Mouse (Mus musculus) heart, adult 2 months (tissue): ENCODE measurements at regions not wholly inside any gene's neighbourhood (a gene's known extent, or its start where the extent isn't known, plus 50 kb on each side); places are given as distances from the start of the nearest gene placed in this dataset.

Experiments used
- DNase-seq, 2 experiments: peaks; one replicate each; pipeline ENCODE4 v3.0.0; 2021
- H3K27ac ChIP-seq: fragments of 200-600 bp; 2 replicates; pipeline ENCODE4 v1.8.1; 2022
- H3K27me3 ChIP-seq: fragments of 200-500 bp; 2 replicates; pipeline ENCODE4 v1.6.1; 2012; ENCODE audit warnings: mild to moderate bottlenecking, low read length, inconsistent platforms, mixed read lengths; ENCODE audit not compliant: control insufficient read depth, insufficient read depth
- H3K36me3 ChIP-seq: fragments of 200-500 bp; 2 replicates; pipeline ENCODE4 v1.6.1; 2012; ENCODE audit warnings: low read length, inconsistent platforms; ENCODE audit not compliant: control insufficient read depth, insufficient read depth
- H3K4me1 ChIP-seq: fragments of 200-500 bp; 2 replicates; pipeline ENCODE4 v1.6.1; 2011; ENCODE audit warnings: low read length; ENCODE audit not compliant: control insufficient read depth, insufficient read depth
- H3K4me3 ChIP-seq: fragments of 200-600 bp; 2 replicates; pipeline ENCODE4 v1.8.1; 2022
- H3K79me2 ChIP-seq: fragments of 200-500 bp; replicated peaks from 2 replicates; pipeline ENCODE4 v1.6.1; 2012; ENCODE audit warnings: mild to moderate bottlenecking, inconsistent platforms, low read length, moderate library complexity, mixed read lengths; ENCODE audit not compliant: control insufficient read depth, insufficient read depth
- H3K9ac ChIP-seq: fragments of 200-500 bp; 2 replicates; pipeline ENCODE4 v1.6.1; 2012; ENCODE audit warnings: low read depth, mild to moderate bottlenecking, control low read depth, inconsistent platforms, low read length, mixed read lengths
- CTCF ChIP-seq: fragments of 200-600 bp; IDR thresholded peaks from 2 replicates; pipeline ENCODE4 v1.8.1; 2022; ENCODE audit warnings: antibody characterized with exemption, mild to moderate bottlenecking, moderate library complexity
- EP300 ChIP-seq: fragments of 200-500 bp; IDR thresholded peaks from 2 replicates; pipeline ENCODE4 v1.6.1; 2011; ENCODE audit warnings: low read depth, low read length, control low read depth; ENCODE audit not compliant: insufficient read depth
- POLR2A ChIP-seq: fragments of 200-500 bp; IDR thresholded peaks from 2 replicates; pipeline ENCODE4 v1.6.1; 2011; ENCODE audit warnings: mild to moderate bottlenecking, low read depth, low read length, control low read depth; ENCODE audit not compliant: insufficient read depth
- WGBS: fragments of 180-500 bp; shearing (Covaris S2); methylation state at CpG from one replicate; pipeline ENCODE4 v1.1.7; 2018; 5-methylcytosine and 5-hydroxymethylcytosine counted together
- intact Hi-C: fragments of 180-260 bp; cut with DNase I; formaldehyde crosslinking; loops from one replicate; pipeline ENCODE4 v1.15.1; 2025

DNA sequence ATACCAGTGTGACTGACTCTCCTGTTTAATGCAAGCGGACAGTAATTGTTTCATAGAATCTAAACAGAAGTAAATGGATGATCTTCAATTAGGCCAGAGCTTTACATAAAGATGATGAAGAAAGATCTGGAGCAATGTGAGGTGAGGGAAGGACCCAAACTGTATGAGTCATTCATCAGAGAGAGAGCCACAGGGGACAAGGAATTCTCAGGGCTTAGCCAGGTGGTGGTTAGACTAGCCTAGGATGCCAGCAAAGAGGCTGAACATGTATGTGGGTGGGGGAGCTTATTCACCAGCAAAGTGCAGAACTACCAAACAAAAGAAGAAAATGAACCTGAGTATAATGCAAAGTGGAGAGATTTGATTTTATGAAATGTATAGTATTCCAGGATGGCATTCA is 134.8 kb upstream of the Fam84a start:
- DNase-seq, result no peak
- H3K9ac ChIP-seq, result no peak overlapping the region
- H3K27me3 ChIP-seq, result no peaks in the 10 kb centered on the region
- H3K4me1 ChIP-seq, result no peaks in the 10 kb centered on the region
- no peak overlapping the region for H3K27ac ChIP-seq
- 90% methylated on average over 1 of the region's 1 CpGs for WGBS
- no peak for TF ChIP-seq CTCF
- no peak for TF ChIP-seq POLR2A
- TF ChIP-seq EP300, result no peak
- no peak overlapping the region for H3K4me3 ChIP-seq
- H3K36me3 ChIP-seq, result no peaks in the 10 kb centered on the region
- intact Hi-C loops, result no loop called here
- no peaks in the 10 kb centered on the region for H3K79me2 ChIP-seq

DNA sequence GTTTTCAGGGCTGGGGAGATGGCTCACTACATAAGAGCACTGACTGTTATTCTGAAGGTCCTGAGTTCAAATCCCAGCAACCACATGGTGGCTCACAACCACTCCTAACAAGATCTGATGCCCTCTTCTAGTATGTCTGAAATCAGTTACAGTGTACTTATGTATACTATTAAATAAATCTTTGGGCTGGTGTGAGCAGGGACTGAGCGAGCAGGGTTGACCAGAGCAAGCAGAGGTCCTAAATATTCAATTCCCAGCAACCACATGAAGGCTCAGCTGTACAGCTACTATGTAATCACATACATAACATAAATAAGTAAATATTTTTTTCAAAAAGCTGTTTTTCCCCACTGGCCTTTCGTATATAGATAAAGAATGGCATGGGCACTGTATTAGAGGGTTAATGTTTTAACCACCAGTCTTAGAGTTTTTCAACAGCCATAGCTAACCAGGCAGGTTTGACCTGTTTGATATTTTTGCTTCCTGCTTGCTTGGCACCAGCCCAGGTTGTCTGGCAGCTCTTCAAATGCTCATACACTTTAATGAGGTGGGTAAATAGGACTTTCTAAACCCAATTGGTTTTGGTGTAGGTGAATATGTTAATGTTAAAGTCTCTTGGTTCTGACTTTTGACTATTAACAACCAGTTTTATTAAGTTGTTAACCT is 134.1 kb upstream of the Fam84a start:
- WGBS, result 86% methylated on average over 2 of the region's 2 CpGs
- Histone ChIP-seq H3K4me3 (no peak overlapping the region), H3K36me3 (no peaks in the 10 kb centered on the region), H3K4me1 (no peaks in the 10 kb centered on the region), H3K27ac (no peak overlapping the region), H3K9ac (no peak overlapping the region), H3K79me2 (no peaks in the 10 kb centered on the region), H3K27me3 (no peaks in the 10 kb centered on the region)
- no peak for DNase-seq
- intact Hi-C loops, result no loop called here
- no peak for TF ChIP-seq CTCF
- no peak for TF ChIP-seq EP300
- no peak for TF ChIP-seq POLR2A

DNA sequence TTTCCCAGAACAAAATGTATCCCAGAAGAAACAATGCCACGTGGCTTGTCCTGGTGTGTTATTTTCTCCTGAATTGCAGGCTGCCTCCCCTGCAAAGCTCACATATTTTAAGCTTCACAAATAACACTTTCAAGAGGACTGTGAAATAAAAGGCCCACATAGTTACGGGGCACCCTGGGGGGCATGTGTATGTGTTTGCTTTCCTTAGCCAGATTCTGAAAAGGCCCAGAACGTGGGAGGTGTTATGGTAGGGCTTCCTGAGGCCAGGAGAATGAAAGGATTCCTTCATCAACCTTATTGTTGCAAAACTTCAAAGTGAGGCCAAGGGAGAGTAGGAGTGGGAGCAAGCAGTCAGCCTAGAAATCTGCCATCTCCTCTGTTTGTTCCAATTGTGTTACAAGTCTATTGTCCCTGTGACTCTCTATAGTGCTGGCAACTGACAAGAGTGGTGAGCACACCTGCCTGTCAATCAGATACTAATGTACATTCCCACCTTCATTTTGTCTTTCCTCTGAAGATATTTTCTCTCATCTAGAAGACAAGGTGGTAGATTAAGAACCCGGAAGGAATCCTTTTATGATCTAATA is 131.3 kb upstream of the Fam84a start:
- Histone ChIP-seq H3K9ac (no peak overlapping the region), H3K27me3 (no peaks in the 10 kb centered on the region), H3K4me1 (no peaks in the 10 kb centered on the region), H3K4me3 (no peak overlapping the region), H3K36me3 (no peaks in the 10 kb centered on the region), H3K27ac (no peak overlapping the region), H3K79me2 (no peaks in the 10 kb centered on the region)
- intact Hi-C loops, result no loop called here
- TF ChIP-seq CTCF (no peak), EP300 (no peak), POLR2A (no peak)
- DNase-seq, result no peak
- WGBS, result 60% methylated on average over 4 of the region's 4 CpGs

DNA sequence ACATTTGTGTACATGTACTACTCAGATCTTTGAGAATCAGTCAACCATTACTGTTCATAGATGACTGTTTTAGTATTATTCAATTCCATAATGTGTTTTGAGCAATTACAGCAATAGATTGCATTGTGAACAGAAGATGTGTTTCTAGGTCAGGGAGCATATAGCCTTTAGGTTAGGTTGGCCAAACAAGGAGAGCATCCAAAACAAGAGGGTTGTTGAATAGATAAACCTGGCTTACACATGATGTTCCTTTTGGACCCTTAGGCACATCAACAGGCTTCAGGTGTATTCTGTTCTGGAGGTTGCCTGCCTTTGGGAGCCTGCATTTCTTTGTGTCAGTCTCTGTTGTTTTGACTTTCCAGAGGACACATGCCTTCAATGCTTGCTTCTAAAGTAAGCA is 123.4 kb upstream of the Fam84a start:
- Histone ChIP-seq H3K27ac (no peak overlapping the region), H3K79me2 (no peaks in the 10 kb centered on the region), H3K27me3 (no peaks in the 10 kb centered on the region), H3K4me3 (no peak overlapping the region), H3K9ac (no peak overlapping the region), H3K4me1 (no peaks in the 10 kb centered on the region), H3K36me3 (no peaks in the 10 kb centered on the region)
- intact Hi-C loops, result no loop called here
- TF ChIP-seq EP300 (no peak), POLR2A (no peak), CTCF (no peak)
- no peak for DNase-seq

DNA sequence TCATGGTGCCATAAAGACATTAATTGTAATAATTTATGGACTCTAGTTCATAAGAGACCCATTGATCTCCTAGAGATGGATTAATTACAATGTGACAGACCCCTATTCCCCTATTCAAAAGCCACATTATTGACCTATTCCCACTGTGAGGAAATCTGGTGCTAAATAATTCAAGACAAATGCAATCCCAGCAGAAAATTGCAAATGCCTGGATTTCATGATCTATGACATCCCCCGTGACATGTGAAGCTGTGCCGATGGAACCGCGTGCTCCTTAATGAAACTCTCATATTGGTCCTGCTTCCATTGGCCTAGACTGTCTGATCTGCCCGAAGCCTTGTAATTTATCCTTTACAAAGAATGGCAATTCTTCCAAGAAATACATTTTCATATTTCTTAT is 122.9 kb upstream of the Fam84a start:
- 95% methylated on average over 5 of the region's 5 CpGs for WGBS
- no peak overlapping the region for H3K27ac ChIP-seq
- intact Hi-C loops, result no loop called here
- H3K79me2 ChIP-seq, result no peaks in the 10 kb centered on the region
- no peak overlapping the region for H3K9ac ChIP-seq
- no peak for DNase-seq
- no peak overlapping the region for H3K4me3 ChIP-seq
- H3K27me3 ChIP-seq, result no peaks in the 10 kb centered on the region
- no peaks in the 10 kb centered on the region for H3K4me1 ChIP-seq
- H3K36me3 ChIP-seq, result no peaks in the 10 kb centered on the region
- TF ChIP-seq CTCF (no peak), EP300 (no peak), POLR2A (no peak)

DNA sequence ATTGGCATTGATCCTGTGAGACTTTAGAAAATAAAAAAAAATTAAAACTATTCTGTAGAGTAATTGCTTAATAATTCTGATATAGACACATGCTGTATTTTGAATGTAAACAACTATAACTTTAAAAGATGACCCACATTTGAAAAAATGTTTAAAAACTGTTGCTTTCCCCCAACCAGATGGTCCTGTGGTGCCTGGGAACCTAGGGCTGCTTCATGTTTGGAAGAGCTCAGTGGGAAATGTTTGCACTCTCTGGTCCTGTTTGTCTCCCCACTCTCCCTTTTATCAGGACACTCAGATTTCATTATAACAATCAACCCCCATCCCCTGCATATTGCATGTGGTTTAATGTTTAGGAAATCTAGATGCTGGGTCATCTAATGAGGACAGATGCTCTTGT is 119.4 kb upstream of the Fam84a start:
- intact Hi-C loops, result no loop called here
- Histone ChIP-seq H3K4me1 (no peaks in the 10 kb centered on the region), H3K36me3 (no peaks in the 10 kb centered on the region), H3K79me2 (no peaks in the 10 kb centered on the region), H3K27me3 (no peaks in the 10 kb centered on the region), H3K9ac (no peak overlapping the region), H3K27ac (no peak overlapping the region), H3K4me3 (no peak overlapping the region)
- TF ChIP-seq EP300 (no peak), CTCF (no peak), POLR2A (no peak)
- no peak for DNase-seq
